Mouse (Mus musculus) frontal cortex, postnatal 14 days (tissue): ENCODE measurements around the gene Ncstn.
A peak's percentile ranks its signal among the peaks of the same experiment; 100 is the strongest.

ENCODE experiments used
- DNase-seq, 2 experiments: peaks; one replicate each; pipeline ENCODE4 v3.0.0; 2022; ENCODE audit warnings: low spot score in 2 of 2

Gene Ncstn

GRCm38 (mm10) chr1:172082101-172082898, at the start of gene Ncstn, which contains the start of gene Copa:
Ncstn (minus strand) TSS chr1:172082795.
Copa (plus strand) TSS chr1:172082529.
- DNase-seq: peak; percentile 87 to 88

- DNase-seq: no peak
These were observed 49.7 kb upstream of the Ncstn start for GRCm38 (mm10) chr1:172132319-172132718.

- no peak for DNase-seq
These were observed 47.2 kb upstream of the Ncstn start for GRCm38 (mm10) chr1:172129780-172130179.

DNA sequence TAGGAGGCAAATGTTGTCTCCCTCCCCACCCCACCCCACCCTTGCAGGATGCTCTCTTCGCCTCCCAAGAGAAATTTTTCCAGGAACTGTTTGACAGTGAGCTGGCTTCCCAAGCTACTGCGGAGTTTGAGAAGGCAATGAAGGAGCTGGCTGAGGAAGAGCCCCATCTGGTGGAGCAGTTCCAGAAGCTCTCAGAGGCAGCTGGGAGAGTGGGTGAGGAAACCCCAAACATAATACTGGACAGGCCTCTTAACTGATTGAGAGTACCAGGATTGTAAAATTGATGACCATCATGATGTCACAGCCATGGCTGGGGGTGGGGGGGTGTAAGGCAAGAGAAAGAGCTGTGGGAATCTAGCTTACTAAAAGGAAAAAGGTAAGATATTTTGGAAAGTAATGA, 46.5 kb upstream of the Ncstn start:
- DNase-seq: peak in 1 of 2 experiments; percentile 18

DNA sequence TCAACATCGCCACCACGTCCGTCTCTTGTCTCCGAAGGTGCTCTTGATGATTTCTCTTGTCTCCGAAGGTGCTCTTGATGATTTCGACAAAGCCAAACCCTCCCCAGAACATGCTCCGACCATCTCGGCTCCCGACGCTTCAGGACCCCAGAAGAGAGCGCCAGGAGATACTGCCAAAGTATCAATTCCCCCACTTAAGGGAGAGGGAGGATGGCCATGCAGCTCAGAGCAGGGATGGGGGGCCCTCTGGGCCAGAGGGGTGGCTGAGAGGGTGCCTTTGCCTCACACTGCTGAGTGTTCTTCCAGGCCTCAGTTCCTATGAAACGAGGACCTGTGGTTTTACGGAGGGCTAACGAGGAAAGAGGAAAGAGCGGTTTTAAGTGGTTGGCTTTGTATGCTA, 46.0 kb upstream of the Ncstn start:
- no peak for DNase-seq

- DNase-seq: no peak
These were observed 44.9 kb upstream of the Ncstn start for GRCm38 (mm10) chr1:172127487-172127886.

GRCm38 (mm10) chr1:172126376-172127347, 44.1 kb upstream of the Ncstn start, which contains the start of gene Pex19:
Pex19 (plus strand) TSS chr1:172126755.
- peak; percentile 45 to 56 for DNase-seq

DNA sequence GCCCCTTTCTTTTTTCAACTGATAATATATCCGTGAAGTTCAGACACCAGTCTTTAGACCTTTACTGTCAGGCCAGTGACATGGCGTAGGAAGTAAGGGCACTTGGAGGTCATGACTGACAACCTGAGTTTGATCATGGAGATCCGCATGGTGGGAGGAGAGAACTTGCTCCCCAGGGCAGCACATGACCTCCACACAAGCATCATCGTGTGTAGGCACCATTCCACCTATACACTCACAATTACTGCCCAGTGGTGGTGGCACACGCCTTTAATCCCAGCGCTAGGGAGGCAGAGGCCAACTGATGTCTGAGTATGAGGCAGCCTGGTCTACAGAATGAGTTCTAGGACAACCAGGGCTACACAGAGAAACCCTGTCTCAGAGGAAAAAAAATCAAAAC, 42.0 kb upstream of the Ncstn start:
- no peak for DNase-seq

DNA sequence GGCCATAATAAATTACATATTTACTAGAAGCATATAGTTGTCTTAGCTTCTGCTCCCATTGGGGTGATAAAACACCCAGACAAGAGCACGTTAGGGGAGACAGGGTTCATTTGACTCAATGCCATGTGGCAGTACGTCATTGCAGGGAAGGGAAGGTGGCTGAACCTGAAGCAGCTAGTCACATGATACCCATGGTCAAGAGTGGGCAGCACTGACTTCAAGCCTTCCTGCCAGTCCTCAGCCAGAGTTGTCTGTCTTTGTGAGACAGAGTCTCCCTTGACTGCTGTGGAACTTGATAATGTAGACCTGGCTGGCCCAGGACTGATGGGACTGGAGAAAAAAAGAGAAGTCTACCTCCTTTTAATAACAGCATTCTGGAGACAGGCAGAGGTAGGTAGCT, 40.1 kb upstream of the Ncstn start:
- no peak for DNase-seq

DNA sequence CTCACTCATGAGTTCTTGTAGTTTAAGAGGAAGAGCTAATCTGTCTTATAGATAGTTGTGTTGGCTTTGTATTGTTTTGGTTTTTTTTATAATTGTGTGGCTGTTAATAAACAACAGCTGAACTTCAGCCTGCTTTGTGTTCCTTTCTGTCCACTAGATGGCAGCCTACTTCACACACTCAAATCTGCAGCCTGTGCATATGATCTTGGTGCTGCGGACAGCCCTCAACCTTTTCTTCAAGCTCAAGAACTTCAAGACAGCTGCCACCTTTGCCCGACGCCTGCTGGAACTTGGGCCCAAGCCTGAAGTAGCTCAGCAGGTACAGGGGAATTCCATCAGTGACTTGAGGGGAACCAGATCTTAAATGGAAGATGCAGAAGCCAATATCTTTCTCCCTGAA, 37.1 kb upstream of the Ncstn start:
- no peak for DNase-seq

DNA sequence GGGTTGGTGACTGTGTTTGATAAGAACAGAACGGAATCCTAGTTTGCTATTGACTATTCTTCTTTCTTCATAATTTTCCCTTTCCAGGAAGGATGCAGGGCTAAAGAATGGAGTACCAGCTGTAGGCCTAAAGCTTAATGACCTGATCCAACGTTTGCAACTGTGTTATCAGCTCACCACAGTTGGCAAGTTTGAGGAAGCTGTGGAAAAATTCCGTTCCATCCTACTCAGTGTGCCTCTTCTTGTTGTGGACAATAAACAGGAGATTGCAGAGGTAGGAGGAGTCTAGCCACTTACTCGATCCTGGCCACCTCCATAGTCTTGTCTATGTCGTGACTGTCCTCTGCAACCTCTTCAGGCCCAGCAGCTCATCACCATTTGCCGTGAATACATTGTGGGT, 36.5 kb upstream of the Ncstn start:
- DNase-seq: no peak

GRCm38 (mm10) chr1:172116948-172117347, 34.4 kb upstream of the Ncstn start:
- no peak for DNase-seq

DNA sequence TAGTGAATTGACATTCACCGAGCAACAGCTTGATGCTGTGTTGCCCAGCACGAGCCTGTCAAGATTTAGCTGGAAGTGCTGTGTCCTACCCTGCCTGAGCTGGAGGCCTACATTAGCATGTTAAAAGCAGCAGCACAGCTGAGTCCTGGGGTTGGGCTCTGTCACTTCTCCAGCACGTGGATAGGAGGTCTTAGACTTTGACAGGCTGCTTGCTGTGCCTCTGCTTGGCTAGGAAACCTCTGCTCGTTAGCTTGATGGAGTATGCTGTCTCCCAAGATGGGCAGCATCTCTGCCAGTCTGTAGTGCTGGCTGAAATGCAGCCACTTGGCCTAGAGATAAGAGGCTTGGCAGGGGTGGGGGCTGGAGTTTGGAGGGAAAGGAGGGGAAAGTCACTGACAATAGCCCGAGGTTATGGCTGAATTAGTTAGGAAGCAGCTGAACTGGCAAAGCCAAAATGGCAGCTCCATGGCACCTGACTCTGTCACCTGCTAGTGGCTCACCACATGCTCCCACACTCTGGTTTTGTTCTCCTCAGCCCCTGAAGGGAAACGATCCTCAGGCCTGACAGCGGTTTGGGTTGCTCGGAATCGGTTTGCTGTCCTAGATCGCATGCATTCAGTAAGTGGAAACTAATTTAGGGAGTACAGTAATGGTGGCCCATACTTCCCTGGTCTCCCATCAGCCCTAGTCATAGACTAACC, 25.3 kb upstream of the Ncstn start:
- no peak for DNase-seq

GRCm38 (mm10) chr1:172105101-172105500, 22.5 kb upstream of the Ncstn start:
- no peak for DNase-seq

- no peak for DNase-seq
These were observed 21.0 kb upstream of the Ncstn start for GRCm38 (mm10) chr1:172103619-172104018.

- no peak for DNase-seq
These were observed 16.9 kb upstream of the Ncstn start for GRCm38 (mm10) chr1:172099325-172100033.

DNA sequence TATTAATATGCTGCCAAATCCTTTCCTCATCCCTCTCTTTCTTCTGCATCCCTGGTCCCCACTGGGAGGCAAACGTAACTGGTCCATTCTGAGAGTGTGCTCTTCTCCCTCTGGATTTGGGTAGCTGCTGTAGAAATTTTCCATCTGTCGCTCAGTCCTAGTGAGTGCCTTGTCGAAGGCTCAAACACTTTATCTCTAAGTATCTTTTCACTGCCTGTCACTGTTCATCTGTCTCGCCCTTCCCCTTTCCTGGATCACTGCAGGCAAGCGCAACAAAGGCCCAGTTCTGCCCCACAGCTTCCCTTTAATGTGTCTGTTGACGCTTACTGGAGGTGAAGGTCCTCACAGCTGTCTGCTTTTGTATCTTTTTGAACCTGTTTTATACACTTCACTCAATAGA, 12.6 kb upstream of the Ncstn start:
- no peak for DNase-seq

GRCm38 (mm10) chr1:172094295-172094694, 11.7 kb upstream of the Ncstn start:
- DNase-seq: no peak

DNA sequence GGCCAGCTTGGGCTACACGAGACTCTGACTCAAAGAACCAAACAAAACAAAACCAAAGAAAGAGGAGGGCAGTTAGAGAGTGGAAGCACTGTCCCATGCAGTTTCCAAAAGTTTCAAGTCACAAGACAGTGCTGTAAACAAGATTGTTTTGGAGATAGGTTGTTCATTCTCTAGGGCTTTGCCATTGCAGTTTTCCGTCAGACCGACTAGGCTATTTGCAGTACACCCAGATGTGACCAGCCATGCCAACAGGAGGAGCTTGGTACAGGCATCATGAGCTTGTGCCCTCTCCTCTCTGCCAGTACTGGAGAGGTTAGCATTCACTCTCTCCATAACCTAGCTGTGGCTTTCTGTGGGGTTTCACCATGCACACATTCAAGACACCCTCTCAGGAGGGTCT, 10.9 kb upstream of the Ncstn start:
- DNase-seq: no peak

DNA sequence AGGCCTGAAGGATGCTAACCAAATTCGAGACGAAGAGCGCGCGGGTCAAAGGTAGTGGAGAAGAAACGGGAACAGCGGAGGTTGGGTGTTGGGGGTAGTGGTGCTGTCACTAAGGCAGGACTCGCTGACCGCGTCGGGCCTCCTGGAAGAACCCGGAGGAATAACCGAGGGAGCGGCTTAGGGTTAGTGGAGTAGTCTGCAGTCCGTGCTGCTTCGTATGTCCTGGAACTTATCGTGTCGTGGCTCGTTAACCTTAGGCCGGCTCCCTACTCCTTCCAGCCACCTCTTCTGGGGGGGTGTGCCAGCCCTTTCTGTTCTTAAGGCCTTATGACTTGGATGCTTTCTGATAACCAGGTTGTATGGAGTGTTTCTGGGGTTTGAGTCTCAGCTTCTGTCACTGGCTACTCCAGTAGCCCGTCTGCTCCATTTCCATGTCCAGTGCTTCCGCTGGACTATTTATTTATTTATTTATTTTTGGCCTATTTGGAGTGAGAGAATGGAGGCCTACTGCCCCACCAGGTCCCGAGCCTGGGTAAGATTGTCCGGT, 377 bp upstream of the Ncstn start:
- no peak for DNase-seq

DNA sequence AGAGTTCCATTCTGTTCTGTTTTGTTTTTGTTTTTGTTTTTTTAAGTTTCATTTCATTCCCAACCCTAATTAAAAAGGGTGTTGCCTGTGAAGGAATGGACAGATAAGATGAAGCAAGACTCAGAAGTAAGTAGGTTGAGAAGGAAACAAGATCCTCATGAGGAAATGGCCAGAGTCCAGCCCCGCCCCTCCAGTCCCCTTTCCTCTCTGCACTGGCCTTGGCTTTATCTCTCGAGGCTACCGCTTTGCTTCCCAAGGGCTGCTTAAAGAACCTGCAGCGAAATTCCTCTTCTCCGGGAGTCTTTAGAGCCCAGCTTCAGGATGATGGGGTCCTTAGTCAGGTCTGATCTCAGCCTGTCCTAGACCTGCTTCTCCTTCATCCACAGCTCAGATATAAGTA, 4.6 kb downstream of the Ncstn start:
- no peak for DNase-seq
